Mouse (Mus musculus): ENCODE measurements around the gene Exoc6b. TPM values are rescaled to one million over a fixed set of nuclear protein-coding genes. Genes with fewer than 3 reads are reported as not detected.

Gene Exoc6b
- polyA plus RNA-seq, 1 experiment from 2014 or later = 41.6 TPM

DNA sequence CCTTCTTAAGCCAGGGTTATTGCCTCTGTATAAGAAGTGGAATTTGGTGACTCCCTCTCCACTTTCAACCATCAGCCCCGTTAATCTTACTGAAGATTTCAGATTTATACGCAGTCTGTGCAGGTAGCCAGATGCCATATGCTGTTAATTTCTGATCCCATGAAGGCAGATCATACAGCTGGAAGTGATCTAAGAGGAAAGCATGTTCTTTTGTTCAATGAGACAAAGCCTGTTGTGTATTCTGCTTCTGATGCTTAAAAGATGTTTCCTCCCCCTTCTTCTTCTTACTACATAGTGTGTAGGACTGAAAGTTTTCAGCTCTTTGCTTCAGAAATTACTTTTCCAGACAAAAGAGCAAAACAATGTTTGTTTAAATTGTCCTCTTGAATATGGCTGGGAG is 109.8 kb downstream of the Exoc6b start:
- 65% methylated on average over 2 of the region's 2 CpGs for WGBS
- no peak overlapping the region for H3K9ac ChIP-seq (ENCODE audit: low read length)
- H3K36me3 ChIP-seq (ENCODE audit: control insufficient read depth, insufficient read depth, low read length) = no peaks in the 10 kb centered on the region
- no peaks in the 10 kb centered on the region for H3K27me3 ChIP-seq (ENCODE audit: control insufficient read depth, insufficient read depth, low read length)
- no peak overlapping the region for H3K4me3 ChIP-seq (ENCODE audit: low read depth, low read length)
- H3K9me3 ChIP-seq (ENCODE audit: control insufficient read depth, low read length) = no peaks in the 10 kb centered on the region
- H3K4me1 ChIP-seq (ENCODE audit: control insufficient read depth, insufficient read depth, low read length) = no peaks in the 10 kb centered on the region
- ATAC-seq (ENCODE audit: insufficient read depth, low FRiP score, low TSS enrichment) (no peak), DNase-seq (ENCODE audit: low spot score) (no peak)
- no peak overlapping the region for H3K27ac ChIP-seq (ENCODE audit: low read depth, low read length)
- H3K4me2 ChIP-seq (ENCODE audit: low read depth) = no peak overlapping the region

DNA sequence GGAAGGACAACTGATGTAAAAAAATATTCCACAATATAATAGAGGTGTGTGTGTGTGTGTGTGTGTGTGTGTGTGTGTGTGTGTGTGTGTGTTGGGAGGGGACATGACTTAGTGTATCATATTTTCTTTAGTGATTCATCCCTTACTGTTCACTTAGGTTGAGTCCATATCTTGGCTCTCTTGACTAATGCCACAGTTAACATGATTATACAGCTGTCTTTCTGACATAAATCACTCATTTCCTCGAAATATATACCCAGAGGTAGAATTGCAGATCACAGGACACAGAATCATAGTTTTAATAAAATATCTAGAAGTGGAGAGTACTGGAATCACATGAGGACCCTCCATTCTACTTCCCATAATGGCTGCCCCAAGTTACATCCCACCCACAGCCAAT is 117.7 kb downstream of the Exoc6b start:
- DNase-seq (ENCODE audit: low spot score) (no peak), ATAC-seq (ENCODE audit: insufficient read depth, low FRiP score, low TSS enrichment) (no peak)
- 86% methylated on average over 1 of the region's 1 CpGs for whole genome bisulfite sequencing
- no peak overlapping the region for H3K4me3 ChIP-seq (ENCODE audit: low read depth, low read length)
- H3K36me3 ChIP-seq (ENCODE audit: control insufficient read depth, insufficient read depth, low read length) = no peaks in the 10 kb centered on the region
- H3K9ac ChIP-seq (ENCODE audit: low read length) = no peak overlapping the region
- no peak overlapping the region for H3K27ac ChIP-seq (ENCODE audit: low read depth, low read length)
- H3K4me2 ChIP-seq (ENCODE audit: low read depth) = no peak overlapping the region
- H3K9me3 ChIP-seq (ENCODE audit: control insufficient read depth, low read length) = no peaks in the 10 kb centered on the region
- no peaks in the 10 kb centered on the region for H3K4me1 ChIP-seq (ENCODE audit: control insufficient read depth, insufficient read depth, low read length)
- H3K27me3 ChIP-seq (ENCODE audit: control insufficient read depth, insufficient read depth, low read length) = no peaks in the 10 kb centered on the region

DNA sequence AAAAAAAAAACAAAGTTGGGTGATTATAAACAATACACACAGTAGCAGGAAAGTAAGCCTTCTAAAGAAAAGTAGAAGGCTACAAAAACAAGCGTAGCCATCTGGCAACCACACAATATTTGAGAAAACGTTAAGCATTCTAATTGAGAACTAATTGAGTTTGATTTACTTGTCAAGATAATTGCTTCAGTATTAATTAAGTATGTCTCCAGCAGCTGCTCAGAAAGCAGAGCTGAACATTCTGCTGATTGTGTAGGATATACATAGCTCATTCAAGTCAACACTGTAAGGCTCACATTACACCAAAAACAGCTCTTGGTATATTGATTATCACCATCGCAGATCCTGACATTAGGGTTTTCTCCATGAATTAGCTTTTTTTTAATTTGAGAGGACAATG is 122.7 kb downstream of the Exoc6b start:
- no peak overlapping the region for H3K4me3 ChIP-seq (ENCODE audit: low read depth, low read length)
- ATAC-seq (ENCODE audit: insufficient read depth, low FRiP score, low TSS enrichment) = no peak
- 82% methylated on average over 3 of the region's 3 CpGs for WGBS

DNA sequence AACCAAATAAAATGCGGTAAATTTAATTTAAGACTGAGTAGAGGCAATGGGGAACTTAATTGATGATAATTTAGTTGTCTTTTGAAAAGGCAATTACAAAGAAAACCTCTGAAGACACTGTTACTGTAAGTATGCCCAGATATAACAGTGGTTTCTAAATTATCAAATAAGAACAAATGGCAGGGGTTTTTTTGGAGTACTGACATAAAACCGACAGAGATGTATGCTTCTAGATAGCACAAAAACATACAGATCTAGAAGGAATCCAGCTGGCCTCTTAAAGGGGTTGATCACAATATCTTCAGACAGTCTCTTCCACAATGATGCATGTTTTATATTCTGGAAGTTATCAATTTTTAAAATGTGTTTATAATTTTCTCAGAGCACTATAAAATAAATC is 123.2 kb downstream of the Exoc6b start:
- Histone ChIP-seq H3K9ac (ENCODE audit: low read length) (no peak overlapping the region), H3K27ac (ENCODE audit: low read depth, low read length) (no peak overlapping the region), H3K27me3 (ENCODE audit: control insufficient read depth, insufficient read depth, low read length) (no peaks in the 10 kb centered on the region), H3K4me2 (ENCODE audit: low read depth) (no peak overlapping the region), H3K4me3 (ENCODE audit: low read depth, low read length) (no peak overlapping the region), H3K36me3 (ENCODE audit: control insufficient read depth, insufficient read depth, low read length) (no peaks in the 10 kb centered on the region), H3K4me1 (ENCODE audit: control insufficient read depth, insufficient read depth, low read length) (no peaks in the 10 kb centered on the region), H3K9me3 (ENCODE audit: control insufficient read depth, low read length) (no peaks in the 10 kb centered on the region)
- 93% methylated on average over 2 of the region's 2 CpGs for WGBS
- ATAC-seq (ENCODE audit: insufficient read depth, low FRiP score, low TSS enrichment) (no peak), DNase-seq (ENCODE audit: low spot score) (no peak)

More for the DNA sequence above, 122.7 kb downstream of the Exoc6b start:
- H3K36me3 ChIP-seq (ENCODE audit: control insufficient read depth, insufficient read depth, low read length) = no peaks in the 10 kb centered on the region
- no peaks in the 10 kb centered on the region for H3K27me3 ChIP-seq (ENCODE audit: control insufficient read depth, insufficient read depth, low read length)
- no peak overlapping the region for H3K9ac ChIP-seq (ENCODE audit: low read length)
- DNase-seq (ENCODE audit: low spot score) = no peak
- no peaks in the 10 kb centered on the region for H3K4me1 ChIP-seq (ENCODE audit: control insufficient read depth, insufficient read depth, low read length)
- H3K9me3 ChIP-seq (ENCODE audit: control insufficient read depth, low read length) = no peaks in the 10 kb centered on the region
- H3K27ac ChIP-seq (ENCODE audit: low read depth, low read length) = no peak overlapping the region
- H3K4me2 ChIP-seq (ENCODE audit: low read depth) = no peak overlapping the region

DNA sequence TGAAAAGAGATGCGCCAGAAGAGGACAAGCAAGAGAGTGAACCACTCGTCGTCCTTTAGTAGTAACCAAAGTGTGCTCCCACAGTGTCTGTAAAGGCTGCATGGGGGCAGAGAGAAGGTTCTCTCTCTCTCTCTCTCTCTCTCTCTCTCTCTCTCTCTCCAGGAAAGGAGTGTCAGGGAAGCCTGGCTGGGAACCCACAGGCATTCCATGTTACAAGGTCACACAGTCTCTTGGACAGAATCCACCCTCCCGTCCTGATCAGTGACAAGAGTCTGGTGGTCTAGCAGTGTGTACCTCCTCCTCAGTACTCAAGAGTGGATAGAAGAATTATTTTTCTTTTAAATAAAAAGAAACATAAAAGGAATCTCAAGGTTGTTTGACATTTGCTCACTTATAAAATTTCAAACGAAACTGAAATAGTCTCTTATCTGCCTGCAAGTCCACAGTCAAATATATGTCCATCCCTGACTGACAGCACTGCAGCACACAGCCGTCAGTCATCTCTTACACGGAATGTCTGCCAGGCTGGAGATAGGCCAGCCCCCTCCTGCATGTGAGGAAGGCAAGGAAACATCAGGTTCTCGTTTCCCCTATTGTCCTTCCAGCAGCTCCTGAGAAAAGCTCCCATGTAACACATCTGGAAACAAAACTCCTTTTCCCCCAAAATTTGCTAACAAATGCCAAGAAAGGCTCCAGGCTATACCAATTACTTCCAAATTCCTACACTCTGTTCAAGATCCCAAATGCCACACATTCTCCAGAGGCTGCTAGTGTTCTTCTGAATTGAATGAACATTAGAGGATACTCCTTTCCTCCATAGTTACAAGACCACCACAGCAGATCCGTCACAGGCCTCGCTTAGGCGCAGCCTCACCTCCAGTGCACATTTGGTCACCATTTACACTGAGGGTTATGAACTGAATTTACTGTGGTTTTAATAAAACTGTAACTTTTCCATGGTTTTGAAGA is 136.1 kb downstream of the Exoc6b start:
- Histone ChIP-seq H3K4me1 (ENCODE audit: control insufficient read depth, insufficient read depth, low read length) (no peaks in the 10 kb centered on the region), H3K4me2 (ENCODE audit: low read depth) (no peak overlapping the region), H3K27me3 (ENCODE audit: control insufficient read depth, insufficient read depth, low read length) (no peaks in the 10 kb centered on the region), H3K9me3 (ENCODE audit: control insufficient read depth, low read length) (no peaks in the 10 kb centered on the region), H3K36me3 (ENCODE audit: control insufficient read depth, insufficient read depth, low read length) (no peaks in the 10 kb centered on the region), H3K9ac (ENCODE audit: low read length) (no peak overlapping the region), H3K4me3 (ENCODE audit: low read depth, low read length) (no peak overlapping the region), H3K27ac (ENCODE audit: low read depth, low read length) (no peak overlapping the region)
- ATAC-seq (ENCODE audit: insufficient read depth, low FRiP score, low TSS enrichment) = no peak
- no peak for DNase-seq (ENCODE audit: low spot score)
- WGBS = 77% methylated on average over 11 of the region's 11 CpGs

DNA sequence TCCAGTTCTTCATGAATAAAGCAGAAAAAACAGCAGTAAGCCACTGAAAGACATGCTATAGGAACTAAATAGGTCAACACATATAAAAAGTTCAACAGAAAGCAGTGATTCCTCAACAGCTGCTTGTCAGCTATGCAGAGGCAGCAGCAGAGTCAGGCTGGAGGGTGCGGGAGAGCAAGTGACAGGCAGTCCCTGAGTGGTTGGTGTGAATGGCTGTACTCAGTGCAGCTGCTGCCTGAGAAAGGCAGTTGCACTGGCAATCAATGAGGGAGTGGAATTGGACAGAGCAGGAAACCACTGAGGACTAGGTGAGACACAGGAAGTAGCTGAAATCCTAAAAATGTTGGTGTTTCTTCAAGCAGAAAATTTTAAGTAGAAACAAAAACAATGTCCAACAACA is 138.3 kb downstream of the Exoc6b start:
- H3K4me1 ChIP-seq (ENCODE audit: control insufficient read depth, insufficient read depth, low read length) = no peaks in the 10 kb centered on the region
- no peaks in the 10 kb centered on the region for H3K9me3 ChIP-seq (ENCODE audit: control insufficient read depth, low read length)
- no peak overlapping the region for H3K9ac ChIP-seq (ENCODE audit: low read length)
- H3K4me3 ChIP-seq (ENCODE audit: low read depth, low read length) = no peak overlapping the region
- H3K4me2 ChIP-seq (ENCODE audit: low read depth) = no peak overlapping the region
- DNase-seq (ENCODE audit: low spot score) = no peak
- H3K27ac ChIP-seq (ENCODE audit: low read depth, low read length) = no peak overlapping the region
- H3K27me3 ChIP-seq (ENCODE audit: control insufficient read depth, insufficient read depth, low read length) = no peaks in the 10 kb centered on the region
- no peak for ATAC-seq (ENCODE audit: insufficient read depth, low FRiP score, low TSS enrichment)
- 60% methylated on average over 1 of the region's 1 CpGs for WGBS
- H3K36me3 ChIP-seq (ENCODE audit: control insufficient read depth, insufficient read depth, low read length) = no peaks in the 10 kb centered on the region

DNA sequence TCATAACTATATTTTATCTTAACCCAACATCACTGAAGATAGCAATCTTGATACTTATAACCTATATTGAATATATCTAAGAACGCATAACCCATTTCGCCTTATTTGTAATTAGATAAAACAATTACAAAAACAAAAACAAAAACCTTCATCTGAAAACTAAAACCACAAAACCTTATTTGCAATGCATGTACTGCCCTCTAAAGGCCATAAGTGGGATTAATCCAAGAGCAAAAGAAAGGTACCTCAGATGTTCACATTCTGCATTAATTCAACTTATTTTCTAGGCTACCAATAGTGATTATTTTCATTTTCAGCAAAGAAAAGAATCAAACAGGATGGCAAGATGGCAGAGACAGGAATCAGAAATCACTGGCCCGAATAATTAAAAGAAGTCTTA is 143.2 kb downstream of the Exoc6b start:
- 77% methylated on average over 3 of the region's 3 CpGs for WGBS
- no peak for DNase-seq (ENCODE audit: low spot score)
- no peak for ATAC-seq (ENCODE audit: insufficient read depth, low FRiP score, low TSS enrichment)
- Histone ChIP-seq H3K4me2 (ENCODE audit: low read depth) (no peak overlapping the region), H3K27me3 (ENCODE audit: control insufficient read depth, insufficient read depth, low read length) (no peaks in the 10 kb centered on the region), H3K9me3 (ENCODE audit: control insufficient read depth, low read length) (no peaks in the 10 kb centered on the region), H3K9ac (ENCODE audit: low read length) (no peak overlapping the region), H3K4me3 (ENCODE audit: low read depth, low read length) (no peak overlapping the region), H3K36me3 (ENCODE audit: control insufficient read depth, insufficient read depth, low read length) (no peaks in the 10 kb centered on the region), H3K4me1 (ENCODE audit: control insufficient read depth, insufficient read depth, low read length) (peaks cover 3% of the 10 kb centered on the region; the same call in 1 of the 2 replicates), H3K27ac (ENCODE audit: low read depth, low read length) (no peak overlapping the region)

DNA sequence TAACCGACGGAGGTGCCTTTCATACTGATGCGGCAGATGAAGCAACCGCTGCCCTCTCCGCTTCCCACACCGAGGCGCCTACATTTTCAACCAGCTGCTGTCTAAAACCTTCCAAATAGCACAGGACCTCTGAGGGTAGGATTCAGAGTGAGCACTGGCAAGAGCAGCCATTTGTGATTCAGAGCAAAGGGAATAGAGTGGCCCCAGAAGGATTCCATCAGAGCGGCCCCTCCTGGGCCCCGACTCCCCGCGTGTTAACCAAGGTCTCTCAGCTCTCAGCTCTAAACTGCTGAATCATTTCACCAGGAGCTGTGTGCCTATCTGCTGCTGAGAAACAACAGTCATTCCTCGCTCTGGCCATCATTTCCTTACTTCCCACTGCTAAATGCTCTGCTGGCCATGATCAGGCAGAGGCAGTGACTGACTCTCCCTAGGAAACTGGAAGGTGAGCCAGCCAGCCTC is 145.5 kb downstream of the Exoc6b start:
- Histone ChIP-seq H3K4me2 (ENCODE audit: low read depth) (0 out of 2 replicates have a peak overlapping the region, but pooled peaks have one; percentile 7), H3K4me1 (ENCODE audit: control insufficient read depth, insufficient read depth, low read length) (peaks cover 3% of the 10 kb centered on the region; the same call in 1 of the 2 replicates), H3K4me3 (ENCODE audit: low read depth, low read length) (no peak overlapping the region), H3K9me3 (ENCODE audit: control insufficient read depth, low read length) (no peaks in the 10 kb centered on the region), H3K9ac (ENCODE audit: low read length) (no peak overlapping the region; the same call in 1 of the 2 replicates), H3K27ac (ENCODE audit: low read depth, low read length) (0 out of 2 replicates have a peak overlapping the region, but pooled peaks have one; percentile 5), H3K36me3 (ENCODE audit: control insufficient read depth, insufficient read depth, low read length) (no peaks in the 10 kb centered on the region), H3K27me3 (ENCODE audit: control insufficient read depth, insufficient read depth, low read length) (no peaks in the 10 kb centered on the region)
- ATAC-seq (ENCODE audit: insufficient read depth, low FRiP score, low TSS enrichment) = no peak
- DNase-seq (ENCODE audit: low spot score) = peak; percentile 44
- 28% methylated on average over 12 of the region's 12 CpGs for WGBS

DNA sequence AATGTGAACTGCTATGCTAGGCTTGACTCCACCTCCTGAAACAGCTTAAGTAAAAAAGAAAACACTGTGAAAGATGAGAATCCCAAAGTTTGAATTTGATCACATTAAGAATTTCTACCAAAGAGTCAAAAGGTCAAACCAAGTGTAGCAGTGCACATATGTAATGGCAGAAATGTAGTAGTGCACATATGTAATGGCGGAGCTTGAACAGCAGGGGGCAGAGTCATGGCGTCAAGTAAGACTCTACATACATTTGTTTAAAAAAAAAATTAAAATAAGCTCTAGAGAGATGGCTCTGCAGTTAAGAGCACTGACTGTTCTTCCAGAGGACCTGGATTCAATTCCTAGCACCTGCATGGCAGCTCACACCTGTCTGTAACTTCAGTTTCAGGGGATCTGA is 153.0 kb downstream of the Exoc6b start:
- Histone ChIP-seq H3K4me3 (ENCODE audit: low read depth, low read length) (no peak overlapping the region), H3K27ac (ENCODE audit: low read depth, low read length) (no peak overlapping the region), H3K27me3 (ENCODE audit: control insufficient read depth, insufficient read depth, low read length) (no peaks in the 10 kb centered on the region), H3K4me1 (ENCODE audit: control insufficient read depth, insufficient read depth, low read length) (no peaks in the 10 kb centered on the region), H3K36me3 (ENCODE audit: control insufficient read depth, insufficient read depth, low read length) (no peaks in the 10 kb centered on the region), H3K9me3 (ENCODE audit: control insufficient read depth, low read length) (no peaks in the 10 kb centered on the region), H3K9ac (ENCODE audit: low read length) (no peak overlapping the region), H3K4me2 (ENCODE audit: low read depth) (no peak overlapping the region)
- DNase-seq (ENCODE audit: low spot score) = peak; percentile 38
- WGBS = 33% methylated on average over 2 of the region's 2 CpGs
- ATAC-seq (ENCODE audit: insufficient read depth, low FRiP score, low TSS enrichment) = no peak
